Mouse (Mus musculus) kidney, postnatal 0 days (tissue): ENCODE measurements at regions not wholly inside any gene's neighbourhood (a gene's known extent, or its start where the extent isn't known, plus 50 kb on each side); places are given as distances from the start of the nearest gene placed in this dataset.

ENCODE experiments used
- ATAC-seq: fragments of 200-750 bp; cut with Nextera tagmentation; replicated peaks from 2 replicates; pipeline ENCODE4 v1.8.0; 2017; ENCODE audit warnings: low read depth, moderate number of reproducible peaks, moderate TSS enrichment, moderate library complexity; ENCODE audit not compliant: low FRiP score
- DNase-seq: peaks from one replicate; pipeline ENCODE4 v3.0.0-alpha.2; 2016; ENCODE audit warnings: low spot score
- H3K27ac ChIP-seq: fragments of 300-500 bp; sonication (generic); 2 replicates; pipeline ENCODE4 v1.5.1; 2014; ENCODE audit warnings: mild to moderate bottlenecking
- H3K27me3 ChIP-seq: fragments of 300-500 bp; sonication (generic); 2 replicates; pipeline ENCODE4 v1.6.1; 2014; ENCODE audit warnings: low read length, mixed read lengths; ENCODE audit not compliant: insufficient read depth
- H3K36me3 ChIP-seq: fragments of 300-500 bp; sonication (generic); 2 replicates; pipeline ENCODE4 v1.6.1; 2014; ENCODE audit warnings: low read length, mixed read lengths; ENCODE audit not compliant: insufficient read depth
- H3K4me1 ChIP-seq: fragments of 300-500 bp; sonication (generic); replicated peaks from 2 replicates; pipeline ENCODE4 v1.6.1; 2014; ENCODE audit warnings: antibody characterized with exemption, low read length, mixed read lengths; ENCODE audit not compliant: insufficient read depth
- H3K4me2 ChIP-seq: fragments of 300-500 bp; sonication (generic); 2 replicates; pipeline ENCODE4 v1.6.1; 2014; ENCODE audit warnings: mild to moderate bottlenecking, low read length, moderate library complexity, mixed read lengths
- H3K4me3 ChIP-seq: fragments of 300-500 bp; sonication (generic); replicated peaks from 2 replicates; pipeline ENCODE4 v1.5.1; 2014; ENCODE audit warnings: low read depth, low read length
- H3K9ac ChIP-seq: fragments of 300-500 bp; sonication (generic); 2 replicates; pipeline ENCODE4 v1.6.1; 2014; ENCODE audit warnings: low read depth, low read length
- H3K9me3 ChIP-seq: fragments of 300-500 bp; sonication (generic); replicated peaks from 2 replicates; pipeline ENCODE4 v1.6.1; 2016; ENCODE audit warnings: low read length, inconsistent platforms, mixed read lengths
- CTCF ChIP-seq: IDR thresholded peaks from 2 replicates; pipeline ENCODE4 v1.5.1; 2016; ENCODE audit warnings: antibody characterized with exemption, low read depth, mild to moderate bottlenecking, moderate library complexity
- WGBS: fragments of 180-500 bp; shearing (Covaris S2); extraction: QIAGEN DNeasy Blood & Tissue Kit; methylation state at CpG from one replicate; pipeline ENCODE4 v1.1.7; 2014; 5-methylcytosine and 5-hydroxymethylcytosine counted together

DNA sequence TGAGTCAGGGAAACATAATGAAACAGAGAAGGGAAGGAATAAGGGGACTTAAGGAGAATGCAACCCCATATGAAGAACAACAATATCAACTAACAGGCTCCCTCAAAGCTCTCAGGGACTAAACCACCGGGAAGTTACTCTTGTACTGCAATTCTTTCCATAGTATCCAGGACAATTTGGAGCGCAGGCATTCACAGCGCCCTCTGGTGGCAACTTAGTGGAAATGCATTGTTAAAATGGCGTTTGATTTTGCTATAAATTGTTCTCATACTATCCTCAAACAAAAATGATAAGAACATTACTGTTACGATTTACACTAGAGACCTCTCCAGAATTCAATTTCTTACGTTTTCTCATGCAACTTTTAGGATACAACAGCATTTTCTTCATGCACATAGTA is 1126.1 kb downstream of the Pcdh9 start:
- H3K36me3 ChIP-seq, result no peaks in the 10 kb centered on the region
- no peaks in the 10 kb centered on the region for H3K4me1 ChIP-seq
- no peak overlapping the region for H3K9ac ChIP-seq
- H3K27ac ChIP-seq, result no peak overlapping the region
- peak; percentile 82 for TF ChIP-seq CTCF
- H3K4me2 ChIP-seq, result no peak overlapping the region
- no peak overlapping the region for H3K4me3 ChIP-seq
- H3K9me3 ChIP-seq, result no peaks in the 10 kb centered on the region
- 21% methylated on average over 6 of the region's 6 CpGs for WGBS
- DNase-seq (peak; percentile 40), ATAC-seq (no peak)
- H3K27me3 ChIP-seq, result no peaks in the 10 kb centered on the region

DNA sequence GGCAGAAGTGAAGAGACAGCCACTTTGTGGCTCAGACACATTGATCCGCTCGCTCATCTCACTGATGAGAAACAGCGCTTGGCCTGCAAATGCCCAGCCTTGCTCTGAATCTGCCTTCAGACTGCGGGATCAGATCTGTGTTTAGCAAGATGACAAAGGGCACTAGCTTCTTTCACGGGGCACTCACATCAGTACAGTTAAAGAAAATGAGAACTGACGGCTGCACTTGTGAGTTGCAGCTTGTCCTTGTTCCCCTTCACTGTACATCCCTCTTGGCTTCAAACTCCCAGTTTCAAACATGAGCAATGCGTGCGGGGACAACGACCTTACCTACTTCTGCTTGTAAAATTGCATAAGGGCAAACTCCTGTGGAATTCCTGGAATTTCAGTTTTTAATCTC is 1135.8 kb downstream of the Pcdh9 start:
- no peak overlapping the region for H3K4me2 ChIP-seq
- no peak overlapping the region for H3K9ac ChIP-seq
- H3K9me3 ChIP-seq, result no peaks in the 10 kb centered on the region
- WGBS, result 82% methylated on average over 9 of the region's 9 CpGs
- no peaks in the 10 kb centered on the region for H3K27me3 ChIP-seq
- no peak for TF ChIP-seq CTCF
- ATAC-seq (no peak), DNase-seq (no peak)
- no peaks in the 10 kb centered on the region for H3K36me3 ChIP-seq
- no peak overlapping the region for H3K4me3 ChIP-seq
- H3K27ac ChIP-seq, result no peak overlapping the region
- no peaks in the 10 kb centered on the region for H3K4me1 ChIP-seq

GRCm38 (mm10) chr14:92717666-92718065 is 1172.8 kb downstream of the Pcdh9 start:
- no peak for TF ChIP-seq CTCF
- 41% methylated on average over 2 of the region's 2 CpGs for WGBS
- Histone ChIP-seq H3K27ac (no peak overlapping the region), H3K27me3 (no peaks in the 10 kb centered on the region), H3K36me3 (no peaks in the 10 kb centered on the region), H3K4me3 (no peak overlapping the region), H3K9ac (no peak overlapping the region), H3K4me2 (no peak overlapping the region), H3K4me1 (no peaks in the 10 kb centered on the region), H3K9me3 (no peaks in the 10 kb centered on the region)
- DNase-seq (no peak), ATAC-seq (no peak)

DNA sequence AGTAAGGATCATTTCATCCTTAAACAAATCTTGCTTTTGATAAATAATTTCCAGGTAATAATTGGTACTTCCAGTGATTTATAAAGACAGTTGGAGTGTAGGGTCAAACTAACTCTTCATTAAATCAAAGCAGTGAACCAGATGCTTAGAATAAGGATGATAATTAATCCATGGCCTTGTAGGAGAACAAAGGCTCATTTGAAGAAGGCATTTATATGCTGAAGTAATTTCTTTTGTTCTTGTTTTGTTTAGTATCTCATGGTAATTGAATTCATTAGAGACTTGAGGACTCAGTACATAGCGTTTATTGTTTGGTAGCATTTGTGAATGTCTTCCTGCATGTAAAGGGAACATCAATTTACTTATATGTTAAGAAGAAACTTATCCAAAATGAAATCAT is 1202.3 kb downstream of the Pcdh9 start:
- no peak for DNase-seq
- H3K36me3 ChIP-seq, result no peaks in the 10 kb centered on the region
- H3K27ac ChIP-seq, result no peak overlapping the region
- 89% methylated on average over 1 of the region's 1 CpGs for WGBS
- no peak overlapping the region for H3K9ac ChIP-seq
- ATAC-seq, result no peak
- no peaks in the 10 kb centered on the region for H3K9me3 ChIP-seq
- TF ChIP-seq CTCF, result no peak
- H3K27me3 ChIP-seq, result no peaks in the 10 kb centered on the region
- no peak overlapping the region for H3K4me3 ChIP-seq
- H3K4me1 ChIP-seq, result no peaks in the 10 kb centered on the region
- H3K4me2 ChIP-seq, result no peak overlapping the region

DNA sequence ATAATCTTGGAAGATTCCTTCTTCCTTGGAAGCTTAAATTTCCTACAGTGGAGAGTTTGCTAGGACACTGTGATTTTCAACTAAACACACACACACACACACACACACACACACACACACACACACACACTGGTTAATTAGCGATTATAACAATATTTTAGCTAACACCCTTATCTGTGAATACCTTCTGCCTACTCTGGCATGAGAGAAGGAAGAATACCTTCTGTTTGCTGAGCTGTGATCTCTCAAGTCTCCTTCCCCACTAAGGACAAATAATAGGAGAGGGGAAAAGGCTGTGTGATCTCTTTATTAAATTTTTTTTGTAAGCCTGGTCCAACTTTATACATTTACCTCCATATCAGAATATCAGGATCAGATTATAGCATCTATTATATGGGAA is 1203.4 kb downstream of the Pcdh9 start:
- no peak overlapping the region for H3K4me3 ChIP-seq
- WGBS, result 67% methylated on average over 1 of the region's 1 CpGs
- H3K4me1 ChIP-seq, result no peaks in the 10 kb centered on the region
- H3K4me2 ChIP-seq, result no peak overlapping the region
- DNase-seq, result no peak
- H3K36me3 ChIP-seq, result no peaks in the 10 kb centered on the region
- H3K9ac ChIP-seq, result no peak overlapping the region
- H3K9me3 ChIP-seq, result no peaks in the 10 kb centered on the region
- no peak for TF ChIP-seq CTCF
- H3K27ac ChIP-seq, result no peak overlapping the region
- no peaks in the 10 kb centered on the region for H3K27me3 ChIP-seq
- no peak for ATAC-seq

DNA sequence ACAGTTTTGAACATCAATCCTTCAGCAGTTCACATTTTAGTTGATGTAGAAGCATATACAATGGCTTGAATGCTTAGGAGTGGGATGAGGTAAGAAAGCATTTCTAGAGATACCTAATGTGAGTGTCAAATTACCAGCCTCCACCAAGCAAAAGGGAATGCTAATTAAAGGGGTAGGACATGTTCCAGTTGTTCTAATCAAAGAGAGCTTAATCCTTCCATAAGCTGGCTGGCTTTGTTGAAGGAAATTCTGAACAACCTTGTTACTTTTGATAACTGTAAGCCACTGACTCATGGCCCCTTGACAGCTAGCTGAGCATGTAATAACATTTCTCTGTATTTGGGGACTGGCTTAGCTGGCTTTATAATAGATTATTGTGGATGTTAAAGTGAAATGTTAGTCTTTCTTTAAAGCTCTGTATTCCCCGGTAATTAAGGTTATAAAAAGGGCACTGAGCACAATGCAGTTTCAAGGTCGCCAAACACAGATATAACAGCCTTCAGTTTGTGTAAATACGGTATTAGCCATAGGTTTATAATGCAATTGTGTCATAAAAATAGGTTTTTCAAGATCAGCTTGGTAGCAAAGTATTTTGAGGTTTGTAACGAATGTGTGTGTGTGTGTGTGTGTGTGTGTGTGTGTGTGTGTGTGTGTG is 1211.5 kb downstream of the Pcdh9 start:
- no peaks in the 10 kb centered on the region for H3K9me3 ChIP-seq
- H3K4me3 ChIP-seq, result no peak overlapping the region
- DNase-seq (no peak), ATAC-seq (no peak)
- H3K4me1 ChIP-seq, result no peaks in the 10 kb centered on the region
- H3K27ac ChIP-seq, result no peak overlapping the region
- no peak for TF ChIP-seq CTCF
- no peaks in the 10 kb centered on the region for H3K27me3 ChIP-seq
- 56% methylated on average over 4 of the region's 4 CpGs for WGBS
- no peaks in the 10 kb centered on the region for H3K36me3 ChIP-seq
- H3K9ac ChIP-seq, result no peak overlapping the region
- H3K4me2 ChIP-seq, result no peak overlapping the region

DNA sequence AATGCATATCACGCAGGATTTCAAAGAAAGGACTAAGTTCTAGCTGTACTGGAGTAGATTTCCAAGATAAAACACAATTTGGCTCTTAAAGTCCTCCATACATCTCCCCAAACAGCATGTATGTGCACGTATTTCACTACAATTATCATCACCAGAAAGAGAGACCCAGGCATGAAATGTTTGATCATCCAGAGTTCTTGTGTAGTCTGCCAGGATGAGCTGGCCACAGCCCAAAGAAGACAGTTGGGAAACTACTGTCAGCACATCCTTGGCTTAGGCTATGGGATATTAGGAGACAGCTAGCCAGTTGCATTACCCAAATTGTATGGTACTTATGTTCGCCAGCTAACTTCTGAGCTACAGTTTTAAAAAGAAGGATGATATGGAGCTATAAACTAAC is 1216.3 kb downstream of the Pcdh9 start:
- Histone ChIP-seq H3K4me3 (no peak overlapping the region), H3K9me3 (no peaks in the 10 kb centered on the region), H3K4me1 (no peaks in the 10 kb centered on the region), H3K9ac (no peak overlapping the region), H3K4me2 (no peak overlapping the region), H3K27me3 (no peaks in the 10 kb centered on the region), H3K36me3 (no peaks in the 10 kb centered on the region), H3K27ac (no peak overlapping the region)
- ATAC-seq (no peak), DNase-seq (no peak)
- WGBS, result 89% methylated on average over 3 of the region's 3 CpGs
- TF ChIP-seq CTCF, result no peak
